Mouse (Mus musculus): ENCODE measurements around the gene H2al1n. TPM values are rescaled to one million over a fixed set of nuclear protein-coding genes. Genes with fewer than 3 reads are reported as not detected.
"Not testable (repeated sequence)": the region's sequence is repeated elsewhere in the genome, so short reads cannot be mapped to it uniquely, and the experiment has no call there.

H2al1n gene
- polyA plus RNA-seq (2015; fragmentation: Nextera tagmentation; extraction: Ambion mirVana): not detected in 2 replicates

DNA sequence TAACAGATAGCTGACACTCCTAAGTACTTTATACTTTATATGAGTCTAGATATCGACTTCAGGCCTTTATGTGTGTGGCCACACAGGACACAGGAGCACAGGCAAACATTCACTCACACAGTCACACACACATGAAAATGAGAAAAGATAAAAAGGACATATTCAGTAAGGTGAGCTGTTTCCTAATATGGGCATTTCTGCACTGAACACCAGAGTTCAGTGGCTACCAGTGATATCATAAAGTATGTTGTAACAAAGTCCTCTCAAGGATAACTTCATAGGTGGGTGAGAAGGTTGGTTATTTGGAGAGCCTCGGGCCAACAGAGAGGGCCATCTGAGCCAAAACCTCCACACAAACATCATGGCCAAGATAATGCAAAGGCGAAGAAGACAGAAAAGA is at the start of gene H2al1n:
Gene H2al1n, plus strand, starts transcription at position 301 of the 400 bp plus-strand sequence.
- H3K36me3 ChIP-seq; H3K27ac ChIP-seq; H3K4me3 ChIP-seq (replicated peaks); H3K27me3 ChIP-seq (replicated peaks); H3K4me2 ChIP-seq (replicated peaks); H3K4me1 ChIP-seq (replicated peaks); ATAC-seq; H3K9ac ChIP-seq; H3K9me3 ChIP-seq: not testable (repeated sequence)
- WGBS: 88% methylated on average over 3 of the region's 3 CpGs

DNA sequence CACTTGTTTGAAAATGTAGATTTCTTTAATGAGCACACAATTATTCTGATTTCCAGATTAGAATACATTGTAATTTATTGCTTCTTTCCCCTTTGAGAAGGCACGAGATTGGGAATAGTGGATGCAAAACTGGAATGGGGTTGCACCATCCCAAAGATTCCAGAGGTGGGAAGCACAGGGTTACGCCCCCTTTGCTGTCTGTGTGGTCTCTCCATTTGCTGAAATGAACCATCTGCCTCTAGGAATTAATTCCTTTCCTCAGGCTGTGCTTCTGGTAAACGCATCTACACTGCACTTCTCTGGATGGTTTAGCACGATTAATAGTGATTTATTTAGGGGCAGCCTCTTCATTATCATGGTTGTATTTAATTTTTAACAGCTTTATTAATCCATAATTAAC is 11.7 kb upstream of the H2al1n start:
- no peak for ATAC-seq
- H3K9ac ChIP-seq: no peak overlapping the region
- no peaks in the 10 kb centered on the region for H3K4me1 ChIP-seq (replicated peaks)
- H3K9me3 ChIP-seq: no peaks in the 10 kb centered on the region
- no peak overlapping the region for H3K4me3 ChIP-seq (replicated peaks)
- no peak overlapping the region for H3K27ac ChIP-seq
- H3K27me3 ChIP-seq (replicated peaks): no peaks in the 10 kb centered on the region
- H3K4me2 ChIP-seq (replicated peaks): no peak overlapping the region
- 54% methylated on average over 4 of the region's 4 CpGs for WGBS
- no peaks in the 10 kb centered on the region for H3K36me3 ChIP-seq

DNA sequence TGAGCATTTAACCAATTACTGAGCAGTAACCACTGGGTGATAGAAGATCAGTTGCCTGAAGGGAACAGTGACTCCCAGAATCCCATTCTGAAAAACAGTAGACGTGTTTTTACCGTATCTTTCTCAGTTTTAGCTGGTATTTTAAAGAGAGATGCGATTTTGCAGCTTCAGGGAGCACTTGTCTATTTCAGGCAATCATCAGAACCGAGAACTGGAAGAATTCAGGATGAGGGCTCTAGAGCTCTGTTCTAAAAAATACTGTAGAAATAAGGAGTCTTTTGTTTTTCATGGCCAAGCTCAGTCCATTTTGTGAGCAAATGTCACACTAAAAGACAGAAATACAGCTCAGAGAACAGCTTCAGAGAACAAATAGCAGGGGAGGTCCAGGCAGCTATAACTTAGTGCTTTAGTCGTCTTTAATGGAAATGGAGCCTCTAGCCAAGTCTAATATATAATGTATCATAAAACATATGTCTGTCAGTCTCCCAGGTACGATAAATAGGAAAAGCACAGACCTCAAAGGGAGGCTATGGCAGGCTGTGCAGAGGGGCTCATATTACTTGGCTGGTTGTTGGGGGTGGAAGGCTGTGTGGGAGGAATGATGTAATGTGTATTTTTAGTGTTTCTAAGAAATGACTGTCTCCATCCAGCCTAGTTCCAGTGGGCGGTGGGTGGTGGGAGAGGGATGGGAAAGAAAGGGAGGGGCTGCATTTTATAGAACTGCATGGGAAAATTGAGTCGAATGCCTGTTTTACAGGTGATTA is 4.7 kb upstream of the H2al1n start:
- WGBS: 55% methylated on average over 8 of the region's 8 CpGs
- Histone ChIP-seq H3K4me3 (replicated peaks) (no peak overlapping the region), H3K27me3 (replicated peaks) (no peaks in the 10 kb centered on the region), H3K9me3 (no peaks in the 10 kb centered on the region), H3K9ac (no peak overlapping the region), H3K36me3 (no peaks in the 10 kb centered on the region), H3K4me1 (replicated peaks) (no peaks in the 10 kb centered on the region), H3K27ac (no peak overlapping the region), H3K4me2 (replicated peaks) (no peak overlapping the region)
- ATAC-seq: no peak

DNA sequence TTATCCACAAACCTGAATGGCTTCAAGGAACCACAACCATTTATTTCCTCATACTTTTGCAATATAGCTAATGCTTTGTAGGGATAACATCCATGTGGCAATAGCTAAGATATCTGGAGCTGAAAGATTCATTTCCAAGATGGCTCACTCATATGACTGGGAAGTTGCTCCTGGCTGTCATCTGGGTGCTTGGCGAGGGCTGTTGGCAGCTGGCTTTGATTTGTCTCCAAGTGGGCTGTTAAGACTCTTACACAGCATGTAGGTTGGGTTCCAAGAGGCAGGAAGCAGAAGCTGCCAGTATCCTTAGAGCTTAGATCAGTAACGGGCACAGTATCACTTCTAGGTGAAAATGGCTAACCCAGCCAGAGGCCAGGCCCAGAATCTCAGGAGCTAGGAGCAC is 18.3 kb downstream of the H2al1n start:
- Histone ChIP-seq H3K4me2 (replicated peaks) (no peak overlapping the region), H3K4me3 (replicated peaks) (no peak overlapping the region), H3K36me3 (no peaks in the 10 kb centered on the region), H3K27me3 (replicated peaks) (no peaks in the 10 kb centered on the region), H3K27ac (no peak overlapping the region), H3K4me1 (replicated peaks) (no peaks in the 10 kb centered on the region), H3K9ac (no peak overlapping the region), H3K9me3 (no peaks in the 10 kb centered on the region)
- ATAC-seq: no peak
- 73% methylated on average over 2 of the region's 2 CpGs for WGBS

DNA sequence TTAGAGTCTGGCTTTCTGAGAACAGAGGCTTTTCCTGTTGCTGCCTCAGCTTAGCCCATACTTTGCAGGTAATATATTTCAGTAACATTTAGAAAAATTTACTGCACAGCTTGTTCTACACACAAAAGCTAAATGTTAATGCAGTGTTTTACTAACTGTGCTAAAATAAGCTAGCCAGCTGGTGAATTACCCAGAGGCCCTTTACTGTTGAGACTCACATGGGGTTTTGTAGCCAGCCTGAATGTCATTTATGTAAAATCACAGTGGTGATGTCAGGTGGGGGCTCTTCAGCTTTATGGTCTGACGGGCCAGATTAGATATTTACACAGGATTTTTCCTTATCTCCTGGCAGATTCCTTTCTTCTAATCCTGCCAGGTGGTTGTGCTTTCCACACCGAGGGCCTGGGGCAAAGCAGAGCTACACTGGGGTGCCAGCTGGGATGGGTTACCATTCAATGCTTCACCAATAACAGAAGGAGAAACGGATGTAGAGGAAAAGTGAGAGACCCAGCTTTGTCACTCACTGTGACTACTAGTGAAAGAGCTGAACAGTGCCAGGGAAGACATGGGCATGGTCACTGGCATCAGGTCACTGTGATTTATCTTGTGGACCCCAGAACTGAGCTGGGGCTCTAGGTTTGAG is 48.8 kb downstream of the H2al1n start:
- no peaks in the 10 kb centered on the region for H3K27me3 ChIP-seq (replicated peaks)
- no peak overlapping the region for H3K27ac ChIP-seq
- no peaks in the 10 kb centered on the region for H3K4me1 ChIP-seq (replicated peaks)
- H3K9ac ChIP-seq: no peak overlapping the region
- H3K4me2 ChIP-seq (replicated peaks): no peak overlapping the region
- ATAC-seq: no peak
- H3K9me3 ChIP-seq: no peaks in the 10 kb centered on the region
- WGBS: 54% methylated on average over 3 of the region's 3 CpGs
- no peaks in the 10 kb centered on the region for H3K36me3 ChIP-seq
- no peak overlapping the region for H3K4me3 ChIP-seq (replicated peaks)

Data from intestine, embryonic 15.5 days (tissue).